Mouse (Mus musculus): ENCODE results near the gene Slc26a5. TPM values are rescaled to one million over a fixed set of nuclear protein-coding genes. Genes with fewer than 3 reads are reported as not detected.

Slc26a5 gene
- under 1 TPM; 0.32 to 0.47 TPM for total RNA-seq (2021)

DNA sequence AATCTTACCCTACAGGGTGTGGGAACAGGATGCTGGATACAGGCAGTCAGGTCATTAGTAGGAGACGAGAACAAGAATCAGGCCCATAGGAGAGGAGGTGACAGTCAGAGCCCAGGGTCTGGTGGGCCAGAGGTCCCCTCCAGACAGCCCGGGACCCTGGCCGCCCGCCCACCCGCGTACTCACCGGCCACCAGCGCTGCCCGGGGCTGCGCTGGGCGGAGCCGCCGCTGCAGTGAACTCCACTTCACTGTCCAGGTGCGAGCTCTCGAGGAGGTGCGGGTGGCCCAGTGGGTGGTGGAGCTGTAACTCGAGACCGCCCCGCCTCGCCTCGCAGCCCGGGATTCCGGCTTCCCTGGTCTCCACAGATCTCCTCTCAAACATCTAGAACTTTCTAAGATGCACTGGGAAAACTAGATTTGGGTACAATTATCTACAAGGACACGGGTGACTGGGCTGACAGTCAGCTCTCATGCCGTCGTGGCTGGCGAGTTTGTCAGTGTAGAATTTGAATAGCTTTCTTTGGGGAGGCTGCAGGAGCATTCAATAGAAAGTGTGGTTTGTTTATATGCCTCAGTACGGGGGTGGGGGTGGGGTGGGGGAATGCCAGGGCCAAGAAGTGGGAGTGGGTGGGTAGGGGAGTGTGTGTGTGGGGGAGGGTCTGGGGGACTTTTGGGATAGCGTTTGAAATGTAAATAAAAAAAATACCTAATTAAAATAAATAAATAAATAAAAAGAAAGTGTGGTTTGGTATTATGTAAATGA is at the start of gene Slc26a5:
Slc26a5 (minus strand) TSS at position 259 of the 762 bp plus-strand sequence.
- peak in 1 of 2 experiments; percentile 27 for DNase-seq (ENCODE audit: extremely low spot score in 1 of 2, low spot score in 2 of 2)
- intact Hi-C loops (cut with DNase I) = no loop called here

DNA sequence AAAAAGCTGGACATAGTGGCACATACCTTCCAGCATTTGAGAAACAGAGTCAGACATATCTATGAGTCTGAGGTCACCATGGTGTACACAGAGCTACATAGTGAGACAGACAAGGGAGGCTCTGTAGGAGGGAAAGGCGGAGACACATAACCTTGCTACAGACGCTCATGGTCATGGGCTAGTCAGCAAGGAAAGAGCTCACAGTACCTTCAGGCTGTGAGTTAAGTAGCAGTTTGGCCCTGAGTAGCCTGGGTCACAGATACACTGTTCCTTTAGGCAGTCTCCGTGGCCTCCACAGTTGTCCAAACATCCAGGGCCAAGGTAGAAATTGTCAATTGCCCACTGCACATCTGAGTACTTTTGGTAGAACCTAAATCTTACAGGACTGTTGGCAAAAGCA is 49.4 kb upstream of the Slc26a5 start:
- intact Hi-C loops (cut with DNase I) = no loop called here
- DNase-seq (ENCODE audit: extremely low spot score in 1 of 2, low spot score in 2 of 2) = no peak

DNA sequence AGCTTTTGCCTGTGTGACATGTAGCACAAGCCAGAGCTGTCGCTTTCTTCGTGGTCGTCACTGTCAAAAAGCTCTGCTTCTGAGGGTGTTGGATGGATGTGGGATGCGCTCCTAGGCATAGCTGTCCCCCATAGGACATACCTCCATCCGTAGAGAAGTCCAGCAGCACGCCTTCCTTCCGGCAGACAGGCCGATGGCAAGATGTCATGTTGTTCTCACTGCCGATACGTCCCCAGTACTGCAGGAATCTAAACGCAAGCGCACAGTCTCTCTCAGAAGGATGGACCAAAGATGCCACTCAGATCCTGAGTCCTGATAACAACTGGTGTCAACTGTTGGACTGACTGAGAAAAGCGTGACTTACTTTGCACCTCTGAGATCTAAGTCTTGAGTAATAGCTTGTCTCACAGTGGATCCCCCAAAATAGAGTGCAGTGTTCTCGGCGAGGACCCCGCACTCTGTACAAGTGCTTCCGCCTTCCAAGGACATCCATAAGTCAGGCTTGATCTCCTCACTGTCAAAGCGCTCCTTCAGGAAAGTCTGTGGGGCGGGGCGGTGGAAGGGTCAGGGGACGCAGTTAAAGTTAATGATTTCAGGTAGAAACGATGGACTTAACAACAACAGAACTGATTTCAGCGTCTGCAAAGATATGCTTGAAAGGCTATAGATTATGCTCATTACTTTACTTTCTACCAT is 47.6 kb upstream of the Slc26a5 start:
- intact Hi-C loops (cut with DNase I) = no loop called here
- DNase-seq (ENCODE audit: extremely low spot score in 1 of 2, low spot score in 2 of 2) = no peak

DNA sequence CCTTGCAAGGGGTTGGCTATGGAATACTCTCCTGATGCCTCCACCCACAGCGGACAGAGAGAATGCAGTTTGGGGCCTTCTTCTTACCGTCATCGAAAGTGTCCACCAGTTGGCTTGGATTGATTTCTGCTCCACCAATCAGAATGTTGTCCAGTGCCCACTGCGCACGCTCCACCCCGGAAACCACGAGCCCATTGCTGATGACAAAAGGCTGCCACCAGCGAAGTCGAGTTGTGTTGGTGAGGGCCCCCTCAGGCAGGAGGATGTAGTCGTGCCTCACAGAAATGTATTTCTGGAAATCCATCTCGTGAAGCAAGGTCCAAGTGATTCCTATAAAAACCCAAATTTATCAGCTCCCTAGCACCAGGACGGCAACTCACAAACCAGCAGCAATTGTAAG is 45.3 kb upstream of the Slc26a5 start:
- DNase-seq (ENCODE audit: extremely low spot score in 1 of 2, low spot score in 2 of 2) = no peak
- intact Hi-C loops (cut with DNase I) = no loop called here

DNA sequence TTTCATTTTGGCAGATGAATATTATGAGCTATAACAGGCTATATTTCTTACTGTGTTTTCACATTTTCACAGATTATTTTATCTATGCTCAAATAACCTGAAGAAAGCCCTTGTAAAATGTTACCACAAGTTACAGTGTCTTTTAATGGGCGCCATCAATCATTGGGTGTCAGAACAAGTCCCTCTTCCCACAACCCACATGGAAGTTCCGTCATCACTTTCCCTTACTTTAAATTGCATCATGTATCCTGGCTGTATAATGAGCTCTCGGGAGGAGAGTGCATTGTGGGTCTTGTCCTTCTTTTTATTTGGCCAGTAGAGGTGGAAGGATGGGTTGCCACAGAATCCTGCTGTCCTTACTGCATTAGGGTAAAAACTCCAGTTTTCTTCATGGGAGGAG is 44.3 kb upstream of the Slc26a5 start:
- intact Hi-C loops (cut with DNase I) = no loop called here
- no peak for DNase-seq (ENCODE audit: extremely low spot score in 1 of 2, low spot score in 2 of 2)

DNA sequence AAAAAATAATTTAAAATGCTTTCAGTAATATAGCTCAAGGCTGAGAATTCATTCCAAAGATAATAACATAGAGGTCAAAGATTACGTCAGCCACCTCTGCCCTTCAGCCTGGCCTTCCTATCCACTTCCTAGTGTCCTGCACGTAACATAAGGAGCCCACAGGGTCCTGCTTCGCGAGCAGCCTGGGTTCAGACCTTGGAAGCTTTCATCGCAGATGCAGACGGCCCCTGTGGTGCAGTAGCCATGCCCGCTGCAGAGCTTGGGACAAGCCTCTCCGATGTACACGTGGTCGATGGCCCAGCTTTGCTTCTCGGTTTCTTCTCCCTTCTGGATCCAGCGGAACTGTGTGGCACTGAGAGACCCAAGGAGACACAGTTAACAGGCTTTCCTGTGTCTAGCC is 36.0 kb upstream of the Slc26a5 start:
- DNase-seq (ENCODE audit: extremely low spot score in 1 of 2, low spot score in 2 of 2) = no peak
- intact Hi-C loops (cut with DNase I) = no loop called here

DNA sequence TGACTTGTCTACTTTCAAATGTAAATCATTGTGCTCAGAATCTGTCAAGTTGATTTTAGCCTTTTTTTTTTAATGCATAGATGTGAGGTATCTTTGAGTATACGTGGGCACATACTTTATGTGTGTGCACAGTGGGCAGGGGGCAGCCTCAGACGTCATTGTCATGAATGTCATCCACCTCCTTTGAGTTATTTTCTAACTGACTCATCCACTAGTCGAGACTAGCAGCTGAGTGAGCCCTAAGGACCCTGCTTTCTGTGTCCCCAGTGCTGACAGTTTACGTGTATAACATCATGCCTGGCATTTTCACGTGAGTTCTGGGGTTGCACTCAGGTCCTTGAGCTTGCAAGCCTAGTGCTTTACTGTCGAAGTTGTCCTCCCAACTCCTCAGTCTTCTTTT is 35.5 kb upstream of the Slc26a5 start:
- intact Hi-C loops (cut with DNase I) = no loop called here
- no peak for DNase-seq (ENCODE audit: extremely low spot score in 1 of 2, low spot score in 2 of 2)

DNA sequence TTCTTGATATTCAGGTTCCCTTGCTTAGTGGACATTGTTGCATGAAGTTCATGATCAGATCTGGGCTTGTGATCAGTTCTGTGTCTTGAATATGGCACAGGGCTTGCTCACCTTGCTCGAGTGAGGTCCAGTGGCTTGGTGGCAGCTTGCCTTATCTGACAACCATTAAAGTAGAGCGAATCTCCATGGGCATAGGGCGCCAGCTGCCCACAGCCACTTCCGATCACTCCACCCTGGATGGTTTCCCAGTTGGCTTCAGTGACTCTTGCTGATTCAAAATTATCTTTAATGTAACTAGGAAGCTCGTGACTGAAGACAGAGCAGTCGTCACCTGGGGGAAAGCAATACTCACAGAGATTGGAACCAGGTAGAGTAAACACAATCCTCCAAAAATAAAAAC is 33.5 kb upstream of the Slc26a5 start:
- DNase-seq (ENCODE audit: extremely low spot score in 1 of 2, low spot score in 2 of 2) = no peak
- intact Hi-C loops (cut with DNase I) = no loop called here

DNA sequence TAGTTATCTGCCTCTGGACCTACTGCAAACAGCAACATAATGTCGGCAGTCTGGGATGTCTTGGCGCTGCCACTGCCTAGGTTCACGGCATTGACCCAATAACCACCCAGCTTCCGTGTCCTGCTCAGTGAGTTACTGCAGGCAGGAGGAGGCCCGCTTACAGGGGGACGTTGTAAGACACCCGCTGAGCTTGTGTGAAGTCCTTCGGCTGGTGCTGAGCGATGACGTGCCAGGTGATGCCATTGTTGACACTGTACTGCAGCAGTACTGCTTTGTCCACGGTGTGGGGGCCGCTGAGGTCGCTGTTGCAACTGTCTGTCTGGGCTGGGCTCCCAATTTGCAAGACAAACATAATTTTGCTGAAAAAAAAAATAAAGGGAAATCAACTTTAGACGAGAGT is 31.2 kb upstream of the Slc26a5 start:
- no peak for DNase-seq (ENCODE audit: extremely low spot score in 1 of 2, low spot score in 2 of 2)
- intact Hi-C loops (cut with DNase I) = no loop called here

DNA sequence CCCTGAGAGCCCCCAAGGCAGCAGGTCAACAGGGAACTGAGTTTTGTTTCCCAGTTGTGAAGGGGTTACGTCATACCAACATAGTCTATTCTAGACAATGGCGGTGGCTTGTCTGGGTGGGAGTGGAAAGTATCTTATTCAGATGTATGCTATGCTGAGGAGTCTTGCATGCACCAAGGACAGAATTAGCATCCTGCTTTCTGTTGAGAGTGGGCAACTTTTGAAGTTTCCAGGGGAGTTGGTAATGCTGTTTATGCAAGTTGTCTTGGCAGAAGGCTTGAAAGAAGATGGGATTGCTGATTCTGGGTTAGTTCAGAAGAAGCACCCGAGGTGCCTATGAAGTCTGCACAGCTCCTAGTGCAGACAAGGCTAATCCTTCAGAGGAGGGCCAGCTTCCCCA is 28.8 kb upstream of the Slc26a5 start:
- intact Hi-C loops (cut with DNase I) = no loop called here
- no peak for DNase-seq (ENCODE audit: extremely low spot score in 1 of 2, low spot score in 2 of 2)

DNA sequence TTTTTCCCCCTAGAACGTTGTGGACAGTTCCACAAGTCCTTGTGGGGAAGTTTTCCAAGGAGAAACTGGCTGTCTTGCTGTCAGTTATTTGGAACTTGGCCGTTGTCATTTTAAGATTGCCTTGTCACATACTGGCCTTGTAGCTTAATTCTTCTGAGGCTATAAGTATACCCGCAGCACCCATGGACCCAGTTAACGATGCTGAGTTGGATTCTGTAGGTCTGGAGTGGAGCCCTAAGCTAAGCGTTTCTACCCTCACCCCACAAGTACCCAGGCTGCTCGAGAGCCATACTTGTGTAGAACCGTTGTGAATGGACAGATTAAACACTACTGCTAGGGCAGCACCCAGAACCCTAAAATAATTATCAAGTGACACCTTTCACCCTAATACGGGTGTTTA is 1.3 kb upstream of the Slc26a5 start:
- intact Hi-C loops (cut with DNase I) = no loop called here
- no peak for DNase-seq (ENCODE audit: extremely low spot score in 1 of 2, low spot score in 2 of 2)

DNA sequence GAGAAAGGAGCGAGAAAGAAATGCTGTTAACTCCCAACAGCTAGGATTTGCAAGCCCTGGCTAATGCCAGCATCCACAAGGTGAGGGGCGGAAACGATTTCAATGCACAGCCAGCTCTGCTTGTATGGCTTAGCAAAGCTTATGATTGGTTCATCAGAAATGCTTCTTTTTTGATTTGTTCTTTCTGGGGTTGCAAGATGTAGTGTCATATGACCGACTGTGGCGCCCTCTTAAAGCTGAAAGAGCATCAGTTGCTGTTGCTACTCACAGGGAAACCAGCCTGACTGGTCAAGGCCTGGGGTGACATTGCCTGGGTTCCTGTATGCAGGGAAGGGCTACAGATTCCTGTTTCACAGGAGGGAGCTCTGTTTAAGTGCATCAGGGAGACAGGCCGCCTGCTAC is 908 bp upstream of the Slc26a5 start:
- intact Hi-C loops (cut with DNase I) = no loop called here
- DNase-seq (ENCODE audit: extremely low spot score in 1 of 2, low spot score in 2 of 2) = peak; percentile 17 to 25

DNA sequence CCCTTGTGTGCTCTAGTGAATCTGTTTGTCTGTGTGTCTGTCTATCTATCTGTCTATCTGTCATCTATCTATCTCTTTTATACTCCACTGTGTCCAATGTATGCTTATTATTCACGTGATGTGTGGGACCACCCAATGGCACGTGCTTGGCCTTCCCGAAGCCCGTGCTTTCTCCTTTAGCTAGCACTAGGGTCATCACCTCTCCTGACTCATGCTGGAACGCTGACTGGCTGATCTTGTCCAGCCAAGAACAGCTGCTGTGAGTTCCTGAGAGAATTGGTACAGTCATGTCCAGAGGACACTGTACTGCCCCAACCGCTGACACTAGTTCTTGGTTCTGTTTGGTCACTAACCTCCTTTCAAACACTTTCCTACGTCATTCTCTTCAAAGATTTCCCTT is 6.8 kb downstream of the Slc26a5 start:
- no peak for DNase-seq (ENCODE audit: extremely low spot score in 1 of 2, low spot score in 2 of 2)
- intact Hi-C loops (cut with DNase I) = no loop called here

DNA sequence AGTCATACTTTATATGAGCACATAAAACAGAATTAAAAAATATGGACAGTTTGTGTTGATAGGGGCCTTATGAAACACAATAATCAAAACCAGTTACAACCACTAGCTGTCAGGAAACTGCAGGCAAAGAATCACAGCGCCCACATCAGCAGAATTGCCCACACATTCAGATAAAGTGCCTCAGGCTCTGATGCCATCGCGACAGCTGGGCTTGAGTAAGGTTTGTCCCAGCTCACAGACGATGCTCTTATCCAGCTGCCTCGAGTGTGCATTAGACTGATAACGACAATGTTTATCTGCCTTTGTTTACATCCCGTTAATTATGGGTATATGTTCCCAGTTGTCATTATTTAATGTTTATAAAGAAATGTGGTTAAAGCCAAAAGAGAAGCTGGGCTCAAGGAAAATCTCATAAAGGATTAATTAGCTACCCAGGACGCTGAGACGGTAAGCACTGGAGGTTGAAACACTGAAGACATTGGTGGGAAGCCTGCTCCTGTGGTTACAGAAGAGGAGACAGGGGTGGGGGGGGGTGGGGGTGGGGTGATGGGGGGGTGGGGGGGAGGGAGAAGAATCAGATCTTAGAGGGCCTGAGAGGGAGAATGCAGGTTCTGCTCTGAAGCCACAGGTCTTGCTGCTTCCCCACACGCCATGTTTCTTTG is 13.6 kb downstream of the Slc26a5 start:
- no peak for DNase-seq (ENCODE audit: extremely low spot score in 1 of 2, low spot score in 2 of 2)
- intact Hi-C loops (cut with DNase I) = no loop called here

DNA sequence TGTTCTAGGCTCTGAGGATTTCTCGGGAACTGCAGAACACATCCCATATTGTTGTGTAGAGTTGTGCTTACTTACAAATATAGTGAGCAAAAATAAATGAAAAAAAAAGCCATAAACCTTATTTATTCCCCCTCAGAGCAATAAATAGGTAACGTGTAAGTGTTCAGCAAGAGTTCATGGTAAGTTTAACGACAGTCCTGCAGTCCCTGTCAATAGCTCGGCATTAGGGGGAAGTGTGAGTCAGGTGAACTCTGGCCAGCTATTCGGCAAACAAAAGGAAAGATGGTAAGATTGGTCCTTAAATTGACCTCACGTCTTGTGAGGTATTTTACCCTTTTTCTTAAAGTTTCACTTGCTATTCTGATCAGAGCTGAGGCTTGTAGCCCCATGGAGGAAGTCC is 18.0 kb downstream of the Slc26a5 start:
- no peak for DNase-seq (ENCODE audit: extremely low spot score in 1 of 2, low spot score in 2 of 2)
- intact Hi-C loops (cut with DNase I) = no loop called here

DNA sequence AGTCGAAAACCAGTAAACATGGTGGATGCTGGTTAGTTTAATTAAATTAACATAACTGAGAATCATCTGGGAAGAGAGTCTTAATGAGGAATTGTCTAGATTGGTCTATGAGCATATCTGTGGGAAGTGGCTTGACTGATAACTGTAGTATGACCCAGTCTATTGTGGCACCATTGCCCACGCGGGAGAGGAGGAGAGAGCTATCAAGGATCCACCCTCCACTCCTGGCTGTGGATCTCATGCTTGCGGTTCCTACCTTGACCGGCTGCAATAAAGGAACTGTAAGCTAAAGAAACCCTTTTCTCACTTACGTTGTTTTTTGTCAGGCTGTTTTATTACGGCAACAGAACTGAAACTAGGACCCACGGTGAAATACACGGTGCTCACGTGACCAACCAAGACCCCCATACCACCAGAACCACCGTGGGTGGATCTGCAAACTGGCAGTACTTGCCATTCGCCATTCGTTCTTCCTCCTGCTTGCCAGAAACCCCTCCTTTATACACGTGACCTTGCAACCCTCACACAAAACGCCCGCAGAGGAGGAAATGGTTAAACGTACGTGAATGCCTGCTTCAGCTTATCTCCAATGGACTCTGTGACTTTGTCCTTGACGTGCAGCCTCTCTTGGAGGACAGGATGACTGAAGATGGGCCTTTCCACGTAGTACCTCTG is 18.7 kb downstream of the Slc26a5 start:
- intact Hi-C loops (cut with DNase I) = no loop called here

DNA sequence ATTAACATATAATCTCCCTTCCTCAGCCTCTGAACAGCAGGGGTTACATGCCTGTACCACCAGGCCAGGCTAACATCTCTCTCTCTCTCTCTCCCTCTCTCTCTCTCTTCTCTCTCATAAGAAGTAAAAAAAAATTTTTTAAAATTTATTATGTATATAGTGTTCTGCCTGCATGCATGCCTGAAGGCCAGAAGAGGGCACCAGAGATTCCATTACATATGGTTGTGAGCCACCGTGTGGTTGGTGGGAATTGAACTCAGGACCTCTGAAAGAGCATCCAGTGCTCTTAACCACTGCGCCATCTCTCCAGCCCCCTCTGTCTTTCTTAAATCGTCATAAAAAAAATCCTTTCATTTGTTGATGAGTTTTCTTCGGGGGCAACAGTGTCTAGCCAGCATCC is 20.7 kb downstream of the Slc26a5 start:
- DNase-seq (ENCODE audit: extremely low spot score in 1 of 2, low spot score in 2 of 2) = no peak
- intact Hi-C loops (cut with DNase I) = no loop called here

More for the DNA sequence above, 18.7 kb downstream of the Slc26a5 start:
- DNase-seq (ENCODE audit: extremely low spot score in 1 of 2, low spot score in 2 of 2) = no peak

DNA sequence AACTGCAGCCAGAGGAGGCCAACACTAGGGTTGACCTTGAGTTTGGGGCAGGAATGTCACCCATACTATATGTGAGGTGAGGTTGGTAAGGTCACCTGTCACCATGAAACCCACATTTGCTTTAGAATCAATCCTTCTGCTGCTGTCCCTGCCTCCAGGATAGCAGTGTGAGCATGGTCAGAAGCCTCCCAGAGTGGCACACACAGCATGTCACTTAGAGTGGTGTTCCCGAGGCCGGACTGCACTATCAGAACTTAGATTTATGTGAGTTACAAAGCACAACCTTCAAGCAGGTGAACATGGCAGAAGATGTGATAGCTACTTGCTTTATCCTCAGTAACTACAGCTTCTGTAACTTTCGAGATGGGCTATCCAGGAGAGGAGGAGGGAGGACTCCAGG is 33.6 kb downstream of the Slc26a5 start:
- no peak for DNase-seq (ENCODE audit: extremely low spot score in 1 of 2, low spot score in 2 of 2)
- intact Hi-C loops (cut with DNase I) = no loop called here

DNA sequence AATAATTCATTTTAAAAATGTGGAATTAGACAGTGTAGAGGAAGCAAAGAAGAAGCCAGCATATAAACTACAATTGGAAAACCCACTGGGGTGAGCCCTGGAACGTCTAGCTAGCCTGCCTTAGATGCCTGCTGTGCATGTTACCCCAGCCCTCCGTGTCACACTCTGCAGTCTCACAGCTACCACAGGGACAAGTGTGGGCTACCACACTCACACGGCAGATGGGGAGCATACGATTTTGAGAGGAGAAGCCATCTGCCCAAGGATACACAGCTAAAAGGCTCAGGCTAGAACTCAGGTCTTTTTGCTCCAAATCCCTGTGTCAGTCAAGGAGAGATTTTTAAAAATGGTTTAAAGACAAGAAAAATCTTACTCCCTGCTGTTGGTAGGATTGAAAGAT is 36.5 kb downstream of the Slc26a5 start:
- intact Hi-C loops (cut with DNase I) = no loop called here
- DNase-seq (ENCODE audit: extremely low spot score in 1 of 2, low spot score in 2 of 2) = peak in 1 of 2 experiments; percentile 16

DNA sequence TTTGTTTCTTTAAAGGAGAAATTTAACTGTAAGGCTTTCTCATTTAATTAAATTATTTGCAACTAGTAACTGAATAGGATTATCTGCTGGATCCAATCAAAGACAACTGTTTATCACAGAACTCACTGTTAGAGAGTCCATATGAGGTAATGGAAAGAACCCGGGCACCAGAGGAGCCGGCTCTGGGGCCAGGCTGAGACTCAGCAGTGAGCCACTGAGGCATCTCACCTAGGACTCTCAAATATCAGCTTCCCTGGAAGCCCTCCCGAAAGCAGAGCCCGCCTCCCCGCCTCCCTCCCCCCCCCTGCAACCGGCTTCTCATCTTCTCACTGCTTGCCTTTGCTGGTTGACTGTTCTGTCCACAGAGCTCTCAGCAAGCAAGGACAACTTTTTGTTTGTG is 37.8 kb downstream of the Slc26a5 start:
- intact Hi-C loops (cut with DNase I) = no loop called here
- no peak for DNase-seq (ENCODE audit: extremely low spot score in 1 of 2, low spot score in 2 of 2)
